Mouse (Mus musculus) gastrocnemius, adult 18-20 months (tissue): ENCODE measurements around the gene Gm42742. TPM values are rescaled to one million over a fixed set of nuclear protein-coding genes. Genes with fewer than 3 reads are reported as not detected.
A peak's percentile ranks its signal among the peaks of the same experiment; 100 is the strongest.

Source experiments
- DNase-seq: peaks from one replicate; pipeline ENCODE4 v3.0.0; 2021; ENCODE audit warnings: low spot score
- microRNA-seq: library from miRNA; unstranded; fragments of <30 nt; microRNA quantifications from one replicate; pipeline ENCODE4 v1.2.0, GENCODE M21; 2021
- total RNA-seq, 2 experiments: library from RNA; stranded (reverse); gene quantifications; 2 replicates each; pipeline ENCODE4 v1.2.3; 2021

Gene Gm42742
- total RNA-seq, 2 experiments from 2014 or later, result 12.9 to 16.9 TPM

DNA sequence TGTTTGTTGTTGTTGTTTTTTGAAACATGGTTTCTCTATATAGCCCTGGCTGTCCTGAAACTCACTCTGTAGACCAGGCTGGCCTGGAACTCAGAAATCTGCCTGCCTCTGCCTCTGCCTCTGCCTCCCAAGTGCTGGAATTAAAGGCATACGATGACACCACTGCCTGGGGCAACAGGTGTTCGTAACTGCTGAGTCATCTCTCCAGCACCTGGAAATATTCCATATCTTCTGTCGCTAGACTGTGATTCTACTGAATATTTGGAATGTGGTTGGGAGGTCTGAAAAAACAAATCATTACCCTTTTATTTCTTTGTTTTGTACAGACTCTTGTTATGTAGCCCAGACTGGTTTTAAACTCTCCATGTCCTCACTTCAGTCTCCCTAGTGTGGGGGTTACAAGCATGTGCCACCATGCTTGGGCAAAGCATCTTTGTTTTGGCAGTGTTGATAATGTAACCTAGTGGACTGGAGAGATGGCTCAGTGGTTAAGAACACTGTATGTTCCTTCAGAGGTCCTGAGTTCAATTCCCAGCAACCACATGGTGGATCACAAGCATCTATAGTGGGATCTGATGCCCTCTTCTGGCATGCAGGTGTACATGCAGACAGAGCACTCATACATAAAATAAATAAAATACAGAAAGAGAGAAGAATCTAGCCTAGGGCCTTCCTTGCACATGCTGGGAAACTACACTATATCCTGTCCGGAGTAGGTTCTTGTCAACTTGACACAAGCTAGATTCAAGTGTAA is 16.6 kb downstream of the Gm42742 start:
- DNase-seq, result no peak

DNA sequence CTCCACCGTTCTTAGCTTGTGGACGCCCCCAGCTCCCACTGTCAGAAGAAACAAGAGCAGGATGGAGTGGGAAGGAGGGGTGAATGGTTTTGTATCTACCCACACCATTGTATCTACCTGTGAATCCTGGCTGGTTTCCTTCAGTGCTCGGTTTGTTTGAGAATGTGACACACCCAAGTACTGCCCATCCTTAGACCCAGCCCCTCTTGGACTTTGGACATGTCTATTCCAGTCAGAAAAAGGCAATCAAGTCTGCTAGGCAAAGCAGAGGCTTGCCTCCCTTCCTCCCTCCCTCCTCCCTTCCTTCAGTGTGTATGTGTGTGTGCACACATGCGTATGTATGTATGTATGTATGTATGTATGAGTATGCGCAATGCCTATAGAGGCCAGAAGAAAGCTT is 17.3 kb downstream of the Gm42742 start:
- no peak for DNase-seq

DNA sequence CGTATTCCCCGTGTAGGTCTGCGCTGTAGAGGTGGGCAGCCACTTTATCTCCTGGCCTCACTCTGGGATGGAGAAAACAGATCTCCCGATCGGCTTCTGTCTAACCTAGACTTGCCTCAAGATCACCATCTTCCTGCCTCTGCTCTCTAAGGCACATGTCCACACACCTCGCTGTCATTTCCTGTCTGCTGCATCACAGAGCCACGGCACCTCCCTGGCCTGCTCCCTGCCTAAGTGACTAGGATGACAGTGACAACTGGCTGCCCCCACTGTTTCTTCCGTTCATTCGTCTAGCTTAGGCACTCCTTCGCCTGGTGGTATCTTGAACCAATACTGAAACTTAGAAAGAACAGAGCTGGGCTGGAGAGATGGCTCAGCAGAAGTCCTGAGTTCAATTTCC is 21.3 kb downstream of the Gm42742 start:
- DNase-seq, result no peak

DNA sequence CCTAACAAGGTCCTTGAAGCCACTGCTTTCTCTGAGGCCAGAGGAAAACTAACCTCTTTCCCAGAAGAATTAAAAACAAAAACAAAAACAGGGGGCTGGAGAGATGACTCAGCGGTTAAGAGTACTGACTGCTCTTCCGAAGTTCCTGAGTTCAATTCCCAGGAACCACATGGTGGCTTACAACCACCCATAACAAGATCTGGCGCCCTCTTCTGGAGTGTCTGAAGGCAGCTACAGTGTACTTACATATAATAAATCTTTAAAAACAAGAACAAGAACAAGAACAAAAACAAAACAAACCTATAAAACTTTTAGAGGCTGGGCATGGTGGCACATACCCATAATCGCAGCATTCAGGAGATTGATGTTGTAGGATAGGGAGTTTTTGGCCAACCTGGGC is 24.4 kb downstream of the Gm42742 start:
- DNase-seq, result no peak

DNA sequence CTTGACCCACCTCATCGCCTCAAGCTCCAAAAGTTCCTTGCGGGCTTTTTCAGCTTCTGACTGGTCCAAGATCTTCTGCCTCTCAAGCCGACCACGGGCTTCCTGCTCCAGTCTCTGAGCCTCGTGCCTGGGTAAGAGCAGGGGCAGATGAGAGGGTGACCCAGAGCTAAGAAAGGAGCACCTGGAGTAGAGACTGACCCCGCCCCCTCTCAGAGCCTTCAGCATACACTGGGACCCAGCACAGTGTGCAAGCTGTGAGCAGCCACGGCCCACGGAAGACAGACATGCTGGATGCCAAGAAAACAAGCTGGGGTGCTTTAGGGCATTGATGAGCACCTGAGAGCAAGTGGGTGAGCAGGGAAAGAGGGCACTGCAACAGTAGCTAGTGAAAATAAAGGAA is 32.1 kb downstream of the Gm42742 start:
- no peak for DNase-seq

DNA sequence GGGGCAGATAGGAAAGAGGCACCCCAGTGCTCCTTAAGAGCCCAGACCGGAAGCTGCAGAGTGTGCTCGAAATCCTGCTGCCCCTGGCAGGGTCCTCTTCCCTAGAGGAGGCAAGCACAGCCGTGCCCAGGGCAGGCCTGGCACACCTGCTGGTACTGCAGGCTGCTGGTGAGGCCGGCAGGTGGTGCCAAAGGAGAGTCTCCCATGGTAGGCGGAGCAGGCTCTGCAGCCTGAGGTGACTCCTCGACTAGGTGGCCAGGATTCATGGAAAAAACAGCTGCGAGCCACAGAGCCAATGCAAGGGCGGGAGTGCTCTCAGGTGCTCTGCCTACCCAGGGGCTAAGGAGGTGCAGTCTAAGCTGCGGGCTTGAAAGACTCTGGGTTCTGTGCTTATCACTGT is 34.6 kb downstream of the Gm42742 start:
- DNase-seq, result peak; percentile 70

DNA sequence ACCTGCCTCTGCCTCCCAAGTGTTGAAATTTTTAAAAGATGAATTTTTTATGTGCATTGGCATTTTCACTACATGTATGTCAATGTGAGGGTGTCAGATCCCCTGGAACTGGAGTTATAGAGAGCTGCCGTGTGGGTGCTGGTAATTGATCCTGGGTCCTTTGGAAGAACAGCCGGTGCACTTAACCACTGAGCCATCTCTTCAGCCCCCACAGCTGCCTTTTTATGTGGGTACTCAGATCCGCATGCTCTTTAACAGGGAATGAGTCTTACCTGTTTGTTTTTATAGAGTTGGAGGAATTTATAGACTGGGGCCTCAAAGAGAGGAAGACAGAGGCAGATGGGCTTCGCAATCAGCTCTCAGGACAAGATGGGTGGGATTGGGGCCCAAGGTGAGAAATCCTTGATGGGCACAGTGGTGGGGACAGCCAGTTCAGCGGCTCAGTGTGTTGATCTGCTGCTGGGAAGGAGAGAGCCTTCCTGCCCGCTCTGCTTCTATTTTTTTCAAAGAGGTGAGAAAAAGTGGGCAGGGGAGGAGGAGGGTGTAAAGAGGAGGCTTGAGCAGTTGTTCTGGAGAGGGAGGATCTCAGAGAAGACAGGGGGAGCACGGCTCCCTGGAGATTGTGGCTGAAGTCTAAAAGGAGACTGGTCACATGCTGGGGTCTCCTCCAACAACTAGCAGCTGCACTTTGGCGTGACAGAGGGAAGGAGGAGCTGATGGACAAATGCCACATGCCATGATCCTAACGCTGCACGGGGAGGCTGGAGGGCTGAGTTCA is 36.0 kb downstream of the Gm42742 start:
- peak; percentile 71 for DNase-seq

DNA sequence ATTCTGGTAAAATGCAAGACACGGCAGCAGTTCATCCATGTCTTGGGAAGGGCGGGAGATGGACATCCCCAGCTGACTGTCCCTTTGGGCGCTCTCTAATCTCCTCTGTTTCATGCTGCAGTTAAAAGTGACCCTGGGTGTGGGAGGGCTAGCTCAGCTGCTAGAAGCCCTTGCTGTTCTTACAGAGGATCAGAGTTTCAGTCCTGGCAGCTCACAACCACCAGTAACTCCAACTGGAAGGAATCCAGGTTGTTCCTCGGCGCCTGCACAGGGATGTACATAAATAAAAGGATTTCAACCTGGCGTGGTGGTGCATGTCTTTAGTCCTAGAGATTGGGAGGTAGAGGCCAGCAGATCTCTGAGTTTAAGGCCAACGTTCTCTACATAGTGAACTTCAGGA is 37.8 kb downstream of the Gm42742 start:
- peak; percentile 39 for DNase-seq

DNA sequence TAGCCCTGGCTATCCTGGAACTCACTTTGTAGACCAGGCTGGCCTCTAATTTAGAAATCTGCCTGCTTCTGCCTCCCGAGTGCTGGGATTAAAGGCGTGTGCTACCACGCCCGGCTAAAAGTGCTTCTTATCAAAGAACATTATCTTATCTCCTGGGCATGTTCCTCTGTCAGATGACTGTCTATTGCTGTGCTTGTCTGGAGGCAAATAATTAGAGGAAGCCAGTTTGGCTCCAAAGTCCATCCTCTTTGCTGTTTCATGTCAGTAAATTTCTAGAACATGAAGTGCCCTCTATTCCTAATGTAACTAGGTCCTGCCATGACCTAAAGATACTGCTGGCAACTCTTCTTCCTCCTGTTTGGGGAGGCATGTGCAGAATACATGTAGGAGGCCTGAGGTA is 38.8 kb downstream of the Gm42742 start:
- DNase-seq, result no peak

DNA sequence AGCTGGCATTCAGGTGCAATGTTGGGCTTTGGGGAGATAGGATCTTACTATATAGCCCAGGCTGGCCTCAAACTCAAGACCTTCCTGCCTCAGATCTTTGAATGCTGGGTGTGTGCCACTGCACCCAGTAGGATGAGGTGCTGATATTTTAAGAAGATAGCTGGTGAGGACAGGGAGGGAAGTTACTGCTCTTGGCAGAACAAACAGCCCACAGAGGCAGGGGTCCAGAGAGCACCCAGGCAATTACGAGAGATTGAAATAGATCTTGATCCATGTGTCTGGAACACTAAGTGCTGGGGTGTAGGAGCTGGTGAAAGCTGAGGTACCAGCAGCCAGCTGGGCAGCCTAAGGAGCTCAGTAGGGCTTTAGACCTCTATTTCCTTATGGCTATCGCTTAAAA is 39.3 kb downstream of the Gm42742 start:
- peak; percentile 69 for DNase-seq

DNA sequence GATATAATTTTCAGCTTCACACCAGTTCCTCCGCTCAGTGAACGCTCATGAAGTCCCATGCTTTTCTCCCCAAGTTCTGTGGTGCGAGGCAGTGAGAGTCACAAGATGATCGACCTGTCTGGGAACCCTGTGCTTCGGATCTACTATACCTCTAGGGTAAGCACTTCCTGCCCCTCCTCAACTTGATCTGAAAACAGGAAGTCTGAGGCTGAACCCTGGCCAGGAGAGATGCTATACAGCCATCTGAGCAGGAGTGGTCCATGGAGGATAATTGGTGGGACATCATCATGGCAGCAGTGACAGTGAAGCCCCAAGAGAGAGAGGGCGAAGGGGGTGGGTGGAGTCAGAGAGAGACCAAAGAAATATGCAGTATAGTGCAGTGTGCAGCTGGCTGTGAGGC is 42.1 kb downstream of the Gm42742 start:
- DNase-seq, result no peak

DNA sequence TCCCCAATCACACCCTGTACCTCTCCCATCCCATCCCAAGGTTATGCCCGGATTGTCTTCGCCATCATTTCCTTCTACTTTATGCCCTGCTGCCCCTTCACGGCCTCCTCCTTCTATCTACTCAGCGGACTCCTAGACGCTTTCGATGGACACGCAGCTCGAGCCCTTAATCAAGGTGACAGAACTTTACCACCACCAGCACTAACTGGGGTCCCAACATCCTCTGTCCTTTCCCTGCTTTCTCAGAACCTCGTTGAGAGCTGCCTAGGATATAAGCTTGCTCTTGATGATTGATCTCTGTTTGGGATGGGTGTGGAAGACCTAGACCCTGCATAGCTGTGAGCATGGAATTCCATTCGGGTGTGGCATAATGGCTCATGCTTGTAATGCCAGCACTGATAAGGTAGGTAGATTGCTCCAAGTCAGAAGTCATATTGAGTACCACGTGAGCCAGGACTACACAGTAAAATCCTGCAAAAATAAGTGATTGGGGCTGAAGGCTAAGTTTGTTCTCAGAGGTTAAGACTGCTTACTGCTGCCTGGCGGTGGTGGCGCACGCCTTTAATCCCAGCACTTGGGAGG is 43.9 kb downstream of the Gm42742 start:
- no peak for DNase-seq

DNA sequence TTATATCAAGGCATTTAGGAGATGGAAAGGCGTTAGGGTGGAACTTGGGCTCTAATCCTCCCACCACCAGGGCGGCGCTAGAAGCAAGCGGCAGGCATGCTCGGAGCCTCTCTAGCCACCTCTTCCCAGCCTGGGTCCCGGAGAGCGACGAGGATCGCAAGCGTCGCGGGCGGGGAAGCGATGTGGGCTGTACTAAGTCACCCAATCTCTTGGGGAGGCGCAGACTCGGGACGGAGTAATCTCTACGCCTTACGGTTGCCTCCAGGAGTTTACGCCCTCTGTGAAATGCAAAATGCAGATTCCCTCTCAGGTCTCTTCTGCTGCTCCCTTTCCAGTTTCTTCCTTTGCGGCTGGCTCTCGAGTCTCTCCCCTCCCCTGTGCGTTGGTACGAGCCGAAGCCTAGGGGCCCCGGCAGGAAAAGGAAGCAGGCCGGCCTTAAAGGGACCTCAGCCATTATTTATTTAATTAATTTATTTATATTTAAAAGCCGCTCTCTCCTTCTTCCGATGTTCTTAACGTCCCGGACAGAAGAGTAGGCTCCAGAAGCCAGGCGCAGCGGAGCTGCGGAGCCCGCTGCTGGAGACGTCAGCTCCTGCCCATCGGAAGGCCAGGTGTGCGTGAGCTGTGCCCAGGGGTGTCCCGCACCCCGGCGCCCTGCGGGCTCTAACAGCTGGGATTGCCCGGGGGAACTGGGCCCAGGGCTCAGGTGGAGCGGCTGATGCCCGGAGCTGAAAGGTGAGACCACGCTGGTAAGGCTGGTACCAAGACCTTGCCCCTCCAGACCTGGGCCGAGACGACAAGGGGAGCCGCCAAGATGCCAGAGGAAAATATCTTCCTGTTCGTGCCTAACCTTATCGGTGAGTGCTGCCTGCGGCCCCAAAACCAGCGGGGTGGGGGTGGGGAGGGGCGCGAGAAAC is 44.7 kb downstream of the Gm42742 start, which contains the start of gene Cdiptos:
TSS of gene Cdiptos (minus strand) at position 149 of the 917 bp plus-strand sequence.
- DNase-seq, result peak; percentile 96

DNA sequence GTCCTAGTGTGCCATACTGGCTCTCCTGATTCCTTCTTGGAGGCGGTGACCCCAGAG is 45.2 kb downstream of the Gm42742 start, which contains the start of gene Cdipt:
TSS of gene Cdipt (plus strand) at position 22 of the 57 bp plus-strand sequence.
- DNase-seq, result no peak

DNA sequence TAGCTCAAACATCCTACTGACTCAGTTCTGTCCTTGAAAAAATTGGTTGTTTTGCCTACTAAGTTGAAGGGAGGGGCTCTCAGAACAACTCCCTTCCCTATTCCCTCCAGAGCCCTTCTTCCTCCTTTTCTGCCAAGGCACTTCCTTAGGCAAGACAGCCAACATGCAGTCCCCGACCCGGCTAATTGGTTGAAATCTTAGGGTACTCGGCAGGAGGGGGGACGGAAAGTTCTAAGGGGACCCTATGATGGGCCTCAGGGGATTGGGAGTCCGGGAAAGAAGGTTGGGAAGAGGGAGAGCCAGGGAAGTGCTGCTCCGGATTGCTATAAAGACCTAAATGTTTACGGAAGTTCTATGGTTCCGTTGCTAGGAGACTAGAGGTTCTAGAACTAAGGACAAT is 45.4 kb downstream of the Gm42742 start:
- DNase-seq, result peak; percentile 50

DNA sequence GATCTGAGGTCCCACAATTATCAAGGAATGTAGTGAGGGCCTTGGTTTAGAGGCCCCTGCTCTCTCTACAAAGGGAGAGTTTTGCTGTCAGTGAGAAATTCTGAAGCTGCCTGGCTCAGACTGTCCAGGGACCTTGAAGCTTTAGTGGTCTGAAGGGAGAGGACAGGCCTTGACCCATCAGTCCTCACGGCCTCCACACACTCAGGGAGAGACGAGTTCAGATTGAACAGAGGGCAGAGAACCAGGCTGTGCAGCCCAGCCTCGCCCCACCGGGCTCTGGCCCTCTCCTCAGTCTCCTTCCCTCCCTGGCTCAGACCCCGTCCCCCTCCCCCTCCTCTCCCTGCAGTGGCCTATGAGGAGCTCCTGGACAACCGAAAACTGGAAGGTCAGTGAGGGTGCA is 53.5 kb downstream of the Gm42742 start:
- no peak for DNase-seq

DNA sequence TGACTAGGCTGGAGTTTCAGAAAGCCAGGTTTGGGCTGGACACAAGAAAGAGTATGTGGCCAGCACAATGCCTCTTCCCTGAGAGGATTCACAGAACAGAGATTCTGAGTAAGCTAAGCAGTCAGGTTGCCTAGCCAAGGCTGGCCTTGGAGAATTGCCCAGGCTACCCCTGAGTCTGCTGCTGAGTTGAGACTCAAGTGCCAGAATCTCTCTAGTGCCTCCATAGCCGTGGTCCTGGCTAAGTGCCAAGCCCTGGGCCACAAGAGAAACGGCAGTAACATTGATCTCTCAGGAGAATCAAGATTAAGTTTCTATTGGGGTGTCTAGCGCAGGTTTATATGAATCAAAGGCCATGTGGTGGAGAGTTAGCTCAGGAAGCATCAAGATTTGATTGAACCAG is 55.3 kb downstream of the Gm42742 start:
- DNase-seq, result no peak

Small RNA genes within 50 kb of the gene (microRNA-seq; reads per million reads assigned to microRNA genes)
- gene Gm44343, result not detected

Other genes starting within 250 kb of the Gm42742 start
- gene Ypel3, start 244.1 kb downstream of the Gm42742 start, total RNA-seq, result 100 to 1,000 TPM in 1 of 2 experiments, 10 to 100 TPM in 1; 84.9 to 101 TPM
- under 1 TPM; 0.52 to 0.59 TPM for gene Tbx6, start 239.6 kb downstream of the Gm42742 start, total RNA-seq
- gene Ppp4c, start 228.6 kb downstream of the Gm42742 start, total RNA-seq, result 10 to 100 TPM; 20.5 TPM
- 10 to 100 TPM; 65.3 to 75.7 TPM for gene Fam57b, start 223.4 kb downstream of the Gm42742 start, total RNA-seq
- not detected for gene 4930451I11Rik, start 189.5 kb downstream of the Gm42742 start, total RNA-seq
- not detected for gene Doc2a, start 173.7 kb downstream of the Gm42742 start, total RNA-seq
- gene Hirip3, start 159.1 kb downstream of the Gm42742 start, total RNA-seq, result 1 to 10 TPM; 5.0 to 5.4 TPM
- gene Ino80e, start 158.7 kb downstream of the Gm42742 start, total RNA-seq, result 10 to 100 TPM in 1 of 2 experiments, 1 to 10 TPM in 1; 8.4 to 12.3 TPM
- gene Taok2, start 136.4 kb downstream of the Gm42742 start, total RNA-seq, result 10 to 100 TPM; 19.7 to 21.9 TPM
- 10 to 100 TPM in 1 of 2 experiments, 1 to 10 TPM in 1; 9.9 to 12.1 TPM for gene Tmem219, start 98.2 kb downstream of the Gm42742 start, total RNA-seq
- 1 to 10 TPM; 2.6 to 2.7 TPM for gene Kctd13, start 92.2 kb downstream of the Gm42742 start, total RNA-seq
- not detected for gene Asphd1, start 71.5 kb downstream of the Gm42742 start, total RNA-seq
- gene Sez6l2, start 70.5 kb downstream of the Gm42742 start, total RNA-seq, result 1 to 10 TPM in 1 of 2 experiments, under 1 TPM in 1; 0.87 to 1.2 TPM
- gene Cdipt, start 45.2 kb downstream of the Gm42742 start, total RNA-seq, result 10 to 100 TPM; 30.7 to 31.5 TPM
- under 1 TPM in 1 of 2 experiments, not detected in 1; 0.24 TPM for gene Cdiptos, start 45.0 kb downstream of the Gm42742 start, total RNA-seq
- 10 to 100 TPM; 27.5 to 40.9 TPM for gene Mvp, start 6.5 kb downstream of the Gm42742 start, total RNA-seq
- gene Pagr1b, start 4.6 kb downstream of the Gm42742 start, total RNA-seq, result 1 to 10 TPM in 1 of 2 experiments, not detected in 1; 1.7 TPM
- 10 to 100 TPM in 1 of 2 experiments, 1 to 10 TPM in 1; 7.9 to 10.3 TPM for gene Pagr1a, start 3.7 kb downstream of the Gm42742 start, total RNA-seq
- gene Prrt2, start 114 bp upstream of the Gm42742 start, total RNA-seq, result under 1 TPM in 1 of 2 experiments, not detected in 1; 0.84 TPM
- gene Maz, start 5.9 kb upstream of the Gm42742 start, total RNA-seq, result 10 to 100 TPM; 64.3 to 66.3 TPM
- 1 to 10 TPM; 1.2 to 1.7 TPM for gene Kif22, start 21.4 kb upstream of the Gm42742 start, total RNA-seq
- not detected for gene Zg16, start 66.2 kb upstream of the Gm42742 start, total RNA-seq
- gene AI467606, start 70.3 kb upstream of the Gm42742 start, total RNA-seq, result under 1 TPM; 0.50 to 0.93 TPM
- under 1 TPM; 0.37 to 0.55 TPM for gene Qprt, start 101.1 kb upstream of the Gm42742 start, total RNA-seq
- gene Spn, start 116.7 kb upstream of the Gm42742 start, total RNA-seq, result under 1 TPM; 0.07 to 0.14 TPM
- 10 to 100 TPM; 25.1 to 26.8 TPM for gene Cd2bp2, start 175.0 kb upstream of the Gm42742 start, total RNA-seq
- 10 to 100 TPM; 26.4 to 29.5 TPM for gene Tbc1d10b, start 187.4 kb upstream of the Gm42742 start, total RNA-seq
- gene Mylpf, start 187.8 kb upstream of the Gm42742 start, total RNA-seq, result over 10,000 TPM; 24,635 to 28,732 TPM
- gene Zfp553, start 212.0 kb upstream of the Gm42742 start, total RNA-seq, result 1 to 10 TPM; 4.2 to 4.6 TPM
- gene Sept1, start 212.0 kb upstream of the Gm42742 start, total RNA-seq, result 1 to 10 TPM; 1.0 to 1.3 TPM
- 10 to 100 TPM; 19.7 to 21.1 TPM for gene Zfp771, start 223.2 kb upstream of the Gm42742 start, total RNA-seq
- gene Dctpp1, start 239.6 kb upstream of the Gm42742 start, total RNA-seq, result 10 to 100 TPM; 32.6 TPM